Mouse (Mus musculus): ENCODE data around the gene Ptprg. TPM values are rescaled to one million over a fixed set of nuclear protein-coding genes. Genes with fewer than 3 reads are reported as not detected.
A peak's percentile ranks its signal among the peaks of the same experiment; 100 is the strongest.

The Ptprg gene
- polyA plus RNA-seq, 1 experiment from 2014 or later, result 38.7 TPM

DNA sequence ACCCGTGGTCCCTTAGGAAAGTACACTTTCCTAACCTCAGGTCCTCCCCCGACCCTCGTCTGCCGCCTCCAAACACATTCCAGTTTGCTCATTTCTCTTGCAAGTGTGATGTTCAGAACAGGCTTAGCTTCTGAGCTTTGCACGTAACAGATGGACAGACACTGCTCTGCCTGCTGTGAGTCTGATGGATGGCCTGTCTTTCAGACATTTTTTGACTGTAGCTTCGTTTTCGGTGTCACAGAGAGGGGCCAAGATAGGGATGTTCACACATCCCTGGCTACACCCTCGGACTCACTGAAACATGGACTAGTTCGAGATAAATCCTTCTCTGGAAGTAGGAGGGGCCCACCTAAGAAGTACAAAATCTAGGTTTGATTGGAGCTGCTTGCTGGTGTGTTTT is 339.3 kb downstream of the Ptprg start:
- H3K27me3 ChIP-seq (ENCODE audit: insufficient read depth, low read length), result no peaks in the 10 kb centered on the region
- H3K4me1 ChIP-seq (ENCODE audit: insufficient read depth, low read length), result no peaks in the 10 kb centered on the region; the same call in 1 of the 2 replicates
- H3K9me3 ChIP-seq (ENCODE audit: low read length), result no peaks in the 10 kb centered on the region
- no peak overlapping the region for H3K9ac ChIP-seq (replicated peaks; ENCODE audit: low read length)
- H3K4me2 ChIP-seq (replicated peaks; ENCODE audit: low read depth, low read length), result no peak overlapping the region
- no peak overlapping the region for H3K4me3 ChIP-seq (ENCODE audit: low read length)
- WGBS, result 26% methylated on average over 9 of the region's 9 CpGs
- H3K27ac ChIP-seq (ENCODE audit: low read length), result no peak overlapping the region
- ATAC-seq (ENCODE audit: low FRiP score, low TSS enrichment), result no peak
- H3K36me3 ChIP-seq (ENCODE audit: insufficient read depth, low read length), result no peaks in the 10 kb centered on the region

DNA sequence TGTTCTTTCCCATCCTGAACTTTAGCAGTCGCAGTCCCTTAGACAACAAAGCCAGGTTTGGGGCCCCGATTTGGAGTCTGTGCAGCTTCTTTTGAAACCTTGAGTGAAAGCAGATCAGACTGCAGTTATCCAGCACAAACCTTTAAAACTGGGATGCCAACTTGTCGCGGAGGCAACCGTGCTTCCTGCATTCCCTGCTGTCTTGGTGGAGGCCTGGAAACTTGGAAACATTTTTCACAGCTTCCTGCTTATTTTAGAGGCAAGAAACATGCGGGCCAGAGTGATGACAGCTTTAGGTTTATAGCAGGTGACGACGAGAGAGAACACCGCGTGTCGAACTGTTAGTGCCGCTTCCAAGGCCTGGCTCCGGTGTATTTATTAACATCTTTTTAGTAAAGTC is 342.2 kb downstream of the Ptprg start:
- no peak for ATAC-seq (ENCODE audit: low FRiP score, low TSS enrichment)
- H3K9me3 ChIP-seq (ENCODE audit: low read length), result no peaks in the 10 kb centered on the region

DNA sequence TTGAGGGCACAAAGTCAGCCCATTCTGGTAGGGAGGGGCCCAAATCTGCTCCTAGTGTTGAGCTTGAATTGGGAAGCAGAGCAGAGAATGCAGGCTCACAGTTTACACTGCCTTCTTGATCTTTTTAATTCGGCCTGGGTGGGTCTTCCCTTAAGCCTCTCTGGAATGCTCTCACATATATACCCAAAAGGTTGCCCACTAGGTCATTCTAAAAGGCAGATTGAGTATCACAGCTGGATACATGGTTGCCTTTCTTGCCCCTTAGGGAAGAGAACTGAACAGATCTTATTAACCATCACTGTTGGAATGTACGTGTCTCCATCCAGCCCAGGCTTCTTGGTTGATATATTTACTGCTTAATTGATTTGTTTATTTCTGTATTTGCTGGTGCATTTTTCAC is 349.5 kb downstream of the Ptprg start:
- Histone ChIP-seq H3K9ac (replicated peaks; ENCODE audit: low read length) (no peak overlapping the region), H3K4me3 (ENCODE audit: low read length) (no peak overlapping the region), H3K36me3 (ENCODE audit: insufficient read depth, low read length) (no peaks in the 10 kb centered on the region), H3K4me1 (ENCODE audit: insufficient read depth, low read length) (no peaks in the 10 kb centered on the region), H3K4me2 (replicated peaks; ENCODE audit: low read depth, low read length) (no peak overlapping the region), H3K27me3 (ENCODE audit: insufficient read depth, low read length) (no peaks in the 10 kb centered on the region), H3K27ac (ENCODE audit: low read length) (no peak overlapping the region), H3K9me3 (ENCODE audit: low read length) (no peaks in the 10 kb centered on the region)
- ATAC-seq (ENCODE audit: low FRiP score, low TSS enrichment), result no peak
- WGBS, result 74% methylated on average over 2 of the region's 2 CpGs

More for the DNA sequence above, 342.2 kb downstream of the Ptprg start:
- H3K9ac ChIP-seq (replicated peaks; ENCODE audit: low read length), result no peak overlapping the region
- no peaks in the 10 kb centered on the region for H3K36me3 ChIP-seq (ENCODE audit: insufficient read depth, low read length)
- H3K4me2 ChIP-seq (replicated peaks; ENCODE audit: low read depth, low read length), result no peak overlapping the region
- WGBS, result 59% methylated on average over 13 of the region's 13 CpGs
- H3K27me3 ChIP-seq (ENCODE audit: insufficient read depth, low read length), result no peaks in the 10 kb centered on the region
- no peaks in the 10 kb centered on the region; the same call in 1 of the 2 replicates for H3K4me1 ChIP-seq (ENCODE audit: insufficient read depth, low read length)
- no peak overlapping the region for H3K4me3 ChIP-seq (ENCODE audit: low read length)
- H3K27ac ChIP-seq (ENCODE audit: low read length), result no peak overlapping the region

- Histone ChIP-seq H3K4me2 (replicated peaks; ENCODE audit: low read depth, low read length) (no peak overlapping the region), H3K27ac (ENCODE audit: low read length) (no peak overlapping the region), H3K36me3 (ENCODE audit: insufficient read depth, low read length) (no peaks in the 10 kb centered on the region), H3K9me3 (ENCODE audit: low read length) (no peaks in the 10 kb centered on the region), H3K27me3 (ENCODE audit: insufficient read depth, low read length) (no peaks in the 10 kb centered on the region), H3K4me1 (ENCODE audit: insufficient read depth, low read length) (no peaks in the 10 kb centered on the region), H3K9ac (replicated peaks; ENCODE audit: low read length) (no peak overlapping the region), H3K4me3 (ENCODE audit: low read length) (no peak overlapping the region)
- no peak for ATAC-seq (ENCODE audit: low FRiP score, low TSS enrichment)
- 83% methylated on average over 5 of the region's 5 CpGs for WGBS
Measured at GRCm38 (mm10) chr14:11906130-11906675, 352.9 kb downstream of the Ptprg start.

DNA sequence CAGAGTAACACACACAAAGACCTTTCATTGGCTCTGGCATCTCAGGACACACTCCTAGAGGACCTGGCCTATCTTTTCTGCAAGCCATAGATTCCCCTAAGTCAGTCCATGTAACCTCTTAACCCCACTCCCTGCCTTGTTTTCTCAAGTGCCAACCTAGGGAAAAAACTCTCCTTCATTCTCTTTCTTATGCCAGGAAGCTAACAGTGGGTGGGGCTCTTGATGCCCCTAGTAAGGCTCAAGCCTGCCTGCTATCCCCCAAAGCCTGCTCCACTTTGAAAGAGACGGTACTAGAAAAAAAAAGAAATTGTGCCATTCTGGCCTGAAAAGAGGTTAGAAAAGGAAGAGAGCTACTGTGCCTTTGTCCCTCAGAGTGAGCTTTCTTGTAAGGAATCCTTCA is 358.9 kb downstream of the Ptprg start:
- Histone ChIP-seq H3K9ac (replicated peaks; ENCODE audit: low read length) (no peak overlapping the region), H3K4me1 (ENCODE audit: insufficient read depth, low read length) (no peaks in the 10 kb centered on the region), H3K4me2 (replicated peaks; ENCODE audit: low read depth, low read length) (no peak overlapping the region), H3K27me3 (ENCODE audit: insufficient read depth, low read length) (no peaks in the 10 kb centered on the region), H3K27ac (ENCODE audit: low read length) (no peak overlapping the region), H3K36me3 (ENCODE audit: insufficient read depth, low read length) (no peaks in the 10 kb centered on the region), H3K4me3 (ENCODE audit: low read length) (no peak overlapping the region), H3K9me3 (ENCODE audit: low read length) (no peaks in the 10 kb centered on the region)
- no peak for ATAC-seq (ENCODE audit: low FRiP score, low TSS enrichment)
- WGBS, result 91% methylated on average over 1 of the region's 1 CpGs

DNA sequence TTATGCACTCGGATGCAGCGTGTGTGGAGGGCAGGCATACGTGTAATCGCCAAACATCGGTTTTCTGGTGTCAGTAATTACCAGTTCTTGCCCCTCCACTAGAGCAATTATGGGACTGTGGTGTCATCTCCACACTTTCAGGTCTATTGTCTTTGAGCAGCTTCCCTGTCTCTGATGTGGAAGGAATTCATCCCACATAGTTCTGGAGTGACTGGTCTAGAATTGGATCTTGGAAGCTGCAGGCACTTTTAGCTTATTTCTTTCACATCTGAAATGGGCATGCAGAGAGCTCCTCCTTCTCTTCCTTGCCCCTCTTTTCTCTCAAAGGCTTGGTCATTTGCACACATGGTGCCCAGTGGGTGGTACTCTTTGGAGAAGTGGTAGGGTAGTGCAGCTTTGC is 363.9 kb downstream of the Ptprg start:
- no peak overlapping the region for H3K27ac ChIP-seq (ENCODE audit: low read length)
- H3K36me3 ChIP-seq (ENCODE audit: insufficient read depth, low read length), result no peaks in the 10 kb centered on the region
- no peak for ATAC-seq (ENCODE audit: low FRiP score, low TSS enrichment)
- H3K4me1 ChIP-seq (ENCODE audit: insufficient read depth, low read length), result 0 out of 2 replicates have a peak, but pooled peaks cover 3% of the 10 kb centered on the region
- H3K9ac ChIP-seq (replicated peaks; ENCODE audit: low read length), result no peak overlapping the region
- WGBS, result 89% methylated on average over 5 of the region's 5 CpGs
- H3K4me2 ChIP-seq (replicated peaks; ENCODE audit: low read depth, low read length), result no peak overlapping the region
- no peaks in the 10 kb centered on the region for H3K9me3 ChIP-seq (ENCODE audit: low read length)
- no peak overlapping the region for H3K4me3 ChIP-seq (ENCODE audit: low read length)
- no peaks in the 10 kb centered on the region for H3K27me3 ChIP-seq (ENCODE audit: insufficient read depth, low read length)

DNA sequence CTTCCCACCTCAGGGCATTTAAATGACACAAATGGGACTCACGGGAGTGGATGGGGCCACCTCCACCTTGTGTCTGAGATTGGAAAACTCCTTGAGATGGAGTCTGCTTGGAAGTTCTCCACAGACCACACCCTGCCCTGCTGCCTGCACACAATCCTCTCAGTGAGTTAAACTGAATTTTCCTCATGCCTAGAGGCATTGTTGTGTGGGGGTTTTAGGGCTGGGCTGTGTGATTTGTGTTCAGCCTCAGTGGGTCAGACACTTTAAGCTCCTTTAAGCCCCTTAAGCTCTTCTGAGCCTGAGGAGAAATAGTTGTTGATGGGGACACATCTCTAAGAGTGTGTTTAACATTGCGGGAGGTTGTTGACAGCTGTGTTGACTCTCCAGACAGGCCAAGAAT is 375.2 kb downstream of the Ptprg start:
- H3K4me2 ChIP-seq (replicated peaks; ENCODE audit: low read depth, low read length), result no peak overlapping the region
- no peak for ATAC-seq (ENCODE audit: low FRiP score, low TSS enrichment)
- 63% methylated on average over 2 of the region's 2 CpGs for WGBS
- H3K27me3 ChIP-seq (ENCODE audit: insufficient read depth, low read length), result no peaks in the 10 kb centered on the region
- H3K9ac ChIP-seq (replicated peaks; ENCODE audit: low read length), result no peak overlapping the region
- no peak overlapping the region for H3K27ac ChIP-seq (ENCODE audit: low read length)
- H3K9me3 ChIP-seq (ENCODE audit: low read length), result no peaks in the 10 kb centered on the region
- H3K4me3 ChIP-seq (ENCODE audit: low read length), result no peak overlapping the region
- H3K4me1 ChIP-seq (ENCODE audit: insufficient read depth, low read length), result peaks cover 10% of the 10 kb centered on the region; the same call in 1 of the 2 replicates
- no peaks in the 10 kb centered on the region for H3K36me3 ChIP-seq (ENCODE audit: insufficient read depth, low read length)

GRCm38 (mm10) chr14:11932517-11932916 is 379.2 kb downstream of the Ptprg start:
- no peaks in the 10 kb centered on the region for H3K27me3 ChIP-seq (ENCODE audit: insufficient read depth, low read length)
- peaks cover 10% of the 10 kb centered on the region; the same call in 1 of the 2 replicates for H3K4me1 ChIP-seq (ENCODE audit: insufficient read depth, low read length)
- no peaks in the 10 kb centered on the region for H3K36me3 ChIP-seq (ENCODE audit: insufficient read depth, low read length)
- H3K27ac ChIP-seq (ENCODE audit: low read length), result peak overlapping the region; percentile 45; the same call in 1 of the 2 replicates
- WGBS, result 28% methylated on average over 3 of the region's 3 CpGs
- peak; percentile 95 for ATAC-seq (ENCODE audit: low FRiP score, low TSS enrichment)
- no peak overlapping the region for H3K4me3 ChIP-seq (ENCODE audit: low read length)
- H3K9ac ChIP-seq (replicated peaks; ENCODE audit: low read length), result no peak overlapping the region
- no peak overlapping the region for H3K4me2 ChIP-seq (replicated peaks; ENCODE audit: low read depth, low read length)
- H3K9me3 ChIP-seq (ENCODE audit: low read length), result no peaks in the 10 kb centered on the region

- no peaks in the 10 kb centered on the region for H3K36me3 ChIP-seq (ENCODE audit: insufficient read depth, low read length)
- no peak for ATAC-seq (ENCODE audit: low FRiP score, low TSS enrichment)
- no peaks in the 10 kb centered on the region for H3K27me3 ChIP-seq (ENCODE audit: insufficient read depth, low read length)
- 48% methylated on average over 2 of the region's 2 CpGs for WGBS
- no peak overlapping the region for H3K4me3 ChIP-seq (ENCODE audit: low read length)
- H3K9me3 ChIP-seq (ENCODE audit: low read length), result no peaks in the 10 kb centered on the region
- H3K27ac ChIP-seq (ENCODE audit: low read length), result no peak overlapping the region
- H3K4me1 ChIP-seq (ENCODE audit: insufficient read depth, low read length), result peaks cover 7% of the 10 kb centered on the region; the same call in 1 of the 2 replicates
- no peak overlapping the region for H3K9ac ChIP-seq (replicated peaks; ENCODE audit: low read length)
- no peak overlapping the region for H3K4me2 ChIP-seq (replicated peaks; ENCODE audit: low read depth, low read length)
Measured at GRCm38 (mm10) chr14:11934556-11934955, 381.2 kb downstream of the Ptprg start.

- no peak overlapping the region for H3K9ac ChIP-seq (replicated peaks; ENCODE audit: low read length)
- H3K27ac ChIP-seq (ENCODE audit: low read length), result no peak overlapping the region
- H3K4me2 ChIP-seq (replicated peaks; ENCODE audit: low read depth, low read length), result no peak overlapping the region
- ATAC-seq (ENCODE audit: low FRiP score, low TSS enrichment), result no peak
- no peaks in the 10 kb centered on the region for H3K36me3 ChIP-seq (ENCODE audit: insufficient read depth, low read length)
- H3K4me1 ChIP-seq (ENCODE audit: insufficient read depth, low read length), result peaks cover 7% of the 10 kb centered on the region; the same call in 1 of the 2 replicates
- H3K4me3 ChIP-seq (ENCODE audit: low read length), result no peak overlapping the region
- no peaks in the 10 kb centered on the region for H3K27me3 ChIP-seq (ENCODE audit: insufficient read depth, low read length)
- 48% methylated on average over 1 of the region's 1 CpGs for WGBS
- no peaks in the 10 kb centered on the region for H3K9me3 ChIP-seq (ENCODE audit: low read length)
Measured at GRCm38 (mm10) chr14:11935281-11935680, 381.9 kb downstream of the Ptprg start.
